Mouse (Mus musculus) embryonic facial prominence, embryonic 11.5 days (tissue): ENCODE results near the gene Arsa. TPM values are rescaled to one million over a fixed set of nuclear protein-coding genes. Genes with fewer than 3 reads are reported as not detected.

Experiments
- ATAC-seq: fragments of 200-750 bp; cut with Nextera tagmentation; replicated peaks from 2 replicates; pipeline ENCODE4 v1.8.0; 2017; ENCODE audit warnings: low read depth; ENCODE audit not compliant: insufficient number of reproducible peaks, low FRiP score, low TSS enrichment
- DNase-seq: peaks from one replicate; pipeline ENCODE4 v3.0.0-alpha.2; 2015; ENCODE audit warnings: low spot score
- H3K27ac ChIP-seq: fragments of 300-500 bp; sonication (generic); replicated peaks from 2 replicates; pipeline ENCODE4 v1.5.1; 2014; ENCODE audit warnings: mild to moderate bottlenecking, low read depth, low read length, control low read depth
- H3K27me3 ChIP-seq: fragments of 300-500 bp; sonication (generic); 2 replicates; pipeline ENCODE4 v1.6.1; 2014; ENCODE audit warnings: mild to moderate bottlenecking, low read length, moderate library complexity, mixed read lengths; ENCODE audit not compliant: control insufficient read depth, insufficient read depth
- H3K36me3 ChIP-seq: fragments of 300-500 bp; sonication (generic); replicated peaks from 2 replicates; pipeline ENCODE4 v1.6.1; 2014; ENCODE audit warnings: low read depth, mild to moderate bottlenecking, low read length, moderate library complexity, mixed read lengths; ENCODE audit not compliant: control insufficient read depth, insufficient read depth
- H3K4me1 ChIP-seq: fragments of 300-500 bp; sonication (generic); 2 replicates; pipeline ENCODE4 v1.6.1; 2014; ENCODE audit warnings: low read length, mixed read lengths; ENCODE audit not compliant: control insufficient read depth, insufficient read depth
- H3K4me2 ChIP-seq: fragments of 300-500 bp; sonication (generic); 2 replicates; pipeline ENCODE4 v1.6.1; 2014; ENCODE audit warnings: low read depth, mild to moderate bottlenecking, control low read depth, low read length, moderate library complexity
- H3K4me3 ChIP-seq: fragments of 300-500 bp; sonication (generic); 2 replicates; pipeline ENCODE4 v1.5.1; 2014; ENCODE audit warnings: low read depth, low read length, control low read depth
- H3K9ac ChIP-seq: fragments of 300-500 bp; sonication (generic); replicated peaks from 2 replicates; pipeline ENCODE4 v1.6.1; 2014; ENCODE audit warnings: mild to moderate bottlenecking, control low read depth, low read length
- H3K9me3 ChIP-seq: fragments of 300-500 bp; sonication (generic); replicated peaks from 2 replicates; pipeline ENCODE4 v1.6.1; 2016; ENCODE audit warnings: mild to moderate bottlenecking, low read length, inconsistent platforms, mixed read lengths; ENCODE audit not compliant: control insufficient read depth
- WGBS: fragments of 180-500 bp; shearing (Covaris S2); extraction: QIAGEN DNeasy Blood & Tissue Kit; methylation state at CpG from one replicate; pipeline ENCODE4 v1.1.7; 2014; 5-methylcytosine and 5-hydroxymethylcytosine counted together
- polyA plus RNA-seq: library from polyadenylated mRNA; unstranded; fragments of >200 nt; fragmentation: Nextera tagmentation; extraction: Ambion mirVana; gene quantifications from 2 replicates; pipeline ENCODE4 v1.2.1, GENCODE M21; 2014

The Arsa gene
- polyA plus RNA-seq, 1 experiment from 2014 or later = 7.5 TPM

DNA sequence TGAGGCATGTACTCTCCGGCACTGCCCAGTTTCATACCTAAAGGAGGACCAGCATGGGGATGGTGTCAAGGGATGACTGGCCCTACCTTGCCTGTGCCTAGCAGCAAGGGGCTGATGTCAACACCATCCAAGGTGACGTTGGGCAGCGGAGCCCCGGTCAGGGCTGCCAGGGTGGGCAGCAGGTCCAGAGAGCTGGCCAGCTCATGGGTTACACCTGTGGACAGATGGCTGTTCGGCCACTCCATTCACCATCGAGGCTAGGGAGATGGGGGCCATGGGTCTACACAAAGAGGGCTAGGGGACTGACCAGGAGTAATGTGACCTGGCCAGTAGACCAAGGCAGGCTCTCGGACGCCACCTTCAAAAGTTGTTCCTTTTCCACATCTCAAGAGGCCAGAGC lies 3.3 kb downstream of the Arsa start:
- no peak overlapping the region for H3K27ac ChIP-seq
- whole genome bisulfite sequencing = 92% methylated on average over 8 of the region's 8 CpGs
- ATAC-seq = no peak
- no peak overlapping the region for H3K9ac ChIP-seq
- H3K4me2 ChIP-seq = no peak overlapping the region
- no peaks in the 10 kb centered on the region for H3K4me1 ChIP-seq
- H3K9me3 ChIP-seq = no peaks in the 10 kb centered on the region
- no peak overlapping the region for H3K4me3 ChIP-seq
- H3K36me3 ChIP-seq = no peaks in the 10 kb centered on the region
- DNase-seq = no peak
- H3K27me3 ChIP-seq = no peaks in the 10 kb centered on the region

GRCm38 (mm10) chr15:89473370-89473769 lies 3.9 kb downstream of the Arsa start:
- 81% methylated on average over 9 of the region's 9 CpGs for WGBS

GRCm38 (mm10) chr15:89471476-89471875 lies 5.7 kb downstream of the Arsa start:
- 93% methylated on average over 4 of the region's 4 CpGs for WGBS
- H3K4me3 ChIP-seq = no peak overlapping the region
- H3K9me3 ChIP-seq = no peaks in the 10 kb centered on the region
- ATAC-seq (no peak), DNase-seq (no peak)
- no peaks in the 10 kb centered on the region for H3K36me3 ChIP-seq
- no peak overlapping the region for H3K9ac ChIP-seq
- H3K4me2 ChIP-seq = no peak overlapping the region
- H3K27me3 ChIP-seq = no peaks in the 10 kb centered on the region
- no peaks in the 10 kb centered on the region for H3K4me1 ChIP-seq
- H3K27ac ChIP-seq = no peak overlapping the region

More at GRCm38 (mm10) chr15:89473370-89473769, 3.9 kb downstream of the Arsa start:
- no peaks in the 10 kb centered on the region for H3K27me3 ChIP-seq
- H3K36me3 ChIP-seq = no peaks in the 10 kb centered on the region
- no peak overlapping the region for H3K4me3 ChIP-seq
- H3K27ac ChIP-seq = no peak overlapping the region
- no peak overlapping the region for H3K4me2 ChIP-seq
- H3K9ac ChIP-seq = no peak overlapping the region
- DNase-seq (no peak), ATAC-seq (no peak)
- no peaks in the 10 kb centered on the region for H3K9me3 ChIP-seq
- no peaks in the 10 kb centered on the region for H3K4me1 ChIP-seq

DNA sequence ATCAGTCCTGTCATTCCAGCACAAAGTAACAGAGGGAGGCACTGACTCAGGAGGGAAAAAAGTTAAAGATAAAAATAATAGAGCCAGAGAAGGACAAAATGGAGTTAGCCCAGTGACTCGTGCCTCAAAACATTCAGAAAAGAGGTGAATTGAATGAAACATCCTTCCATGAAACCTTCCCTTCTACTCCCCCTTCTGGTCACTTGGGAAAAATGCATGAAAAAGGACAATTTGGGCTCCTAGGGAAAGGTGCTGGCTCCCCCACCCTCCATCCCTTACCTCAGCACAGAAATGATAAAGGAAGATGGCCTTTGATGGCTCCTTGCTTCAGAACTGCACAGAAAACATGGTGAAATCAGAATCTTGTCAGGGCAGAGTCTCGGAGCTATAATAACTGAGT lies 8.6 kb downstream of the Arsa start:
- Histone ChIP-seq H3K9ac (no peak overlapping the region), H3K4me2 (no peak overlapping the region), H3K36me3 (no peaks in the 10 kb centered on the region), H3K27ac (no peak overlapping the region), H3K4me1 (no peaks in the 10 kb centered on the region), H3K4me3 (no peak overlapping the region), H3K9me3 (no peaks in the 10 kb centered on the region), H3K27me3 (no peaks in the 10 kb centered on the region)
- DNase-seq = peak; percentile 68
- ATAC-seq = no peak
- 34% methylated on average over 2 of the region's 2 CpGs for WGBS

GRCm38 (mm10) chr15:89465052-89465451 lies 12.2 kb downstream of the Arsa start:
- Histone ChIP-seq H3K4me3 (no peak overlapping the region), H3K4me1 (no peaks in the 10 kb centered on the region), H3K9ac (no peak overlapping the region), H3K9me3 (no peaks in the 10 kb centered on the region), H3K27ac (no peak overlapping the region), H3K4me2 (no peak overlapping the region), H3K27me3 (no peaks in the 10 kb centered on the region), H3K36me3 (no peaks in the 10 kb centered on the region)
- ATAC-seq (peak; percentile 42; the same call in 1 of the 2 replicates), DNase-seq (peak; percentile 22)
- WGBS = 18% methylated on average over 1 of the region's 1 CpGs

- no peaks in the 10 kb centered on the region for H3K27me3 ChIP-seq
- no peak overlapping the region for H3K4me3 ChIP-seq
- DNase-seq (peak; percentile 24), ATAC-seq (no peak)
- 58% methylated on average over 5 of the region's 5 CpGs for WGBS
- H3K27ac ChIP-seq = no peak overlapping the region
- no peaks in the 10 kb centered on the region for H3K9me3 ChIP-seq
- H3K9ac ChIP-seq = no peak overlapping the region
- no peak overlapping the region for H3K4me2 ChIP-seq
- H3K36me3 ChIP-seq = no peaks in the 10 kb centered on the region
- H3K4me1 ChIP-seq = no peaks in the 10 kb centered on the region
These were observed 13.6 kb downstream of the Arsa start for GRCm38 (mm10) chr15:89463334-89464235.

- H3K4me1 ChIP-seq = no peaks in the 10 kb centered on the region
These were observed 15.0 kb downstream of the Arsa start for GRCm38 (mm10) chr15:89462176-89462575.

DNA sequence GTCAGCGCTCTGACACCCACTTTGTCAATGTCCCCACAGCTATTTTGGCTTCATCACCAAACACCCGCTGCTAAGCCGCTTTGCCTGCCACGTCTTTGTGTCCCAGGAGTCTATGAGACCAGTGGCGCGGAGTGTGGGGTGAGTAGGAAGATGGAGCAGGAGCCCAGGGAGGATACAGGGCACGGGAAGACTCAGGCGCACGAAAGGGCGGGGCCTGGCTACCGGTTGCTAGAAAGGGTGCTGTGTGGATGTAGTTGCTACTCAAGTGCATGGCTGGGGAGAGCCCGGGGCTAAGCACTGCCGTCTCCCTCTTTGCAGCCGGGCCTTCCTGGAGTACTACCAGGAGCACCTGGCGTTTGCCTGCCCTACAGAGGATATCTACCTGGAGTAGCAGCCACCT lies 15.9 kb downstream of the Arsa start:
- Histone ChIP-seq H3K9ac (no peak overlapping the region), H3K27ac (no peak overlapping the region), H3K4me1 (no peaks in the 10 kb centered on the region), H3K27me3 (no peaks in the 10 kb centered on the region), H3K4me3 (no peak overlapping the region), H3K9me3 (no peaks in the 10 kb centered on the region), H3K36me3 (no peaks in the 10 kb centered on the region; the same call in 1 of the 2 replicates), H3K4me2 (no peak overlapping the region)
- no peak for ATAC-seq
- 81% methylated on average over 15 of the region's 15 CpGs for WGBS
- DNase-seq = no peak

More at GRCm38 (mm10) chr15:89462176-89462575, 15.0 kb downstream of the Arsa start:
- Histone ChIP-seq H3K4me2 (no peak overlapping the region), H3K27me3 (no peaks in the 10 kb centered on the region), H3K36me3 (no peaks in the 10 kb centered on the region), H3K27ac (no peak overlapping the region), H3K9me3 (no peaks in the 10 kb centered on the region), H3K4me3 (no peak overlapping the region), H3K9ac (no peak overlapping the region)
- DNase-seq = no peak
- 68% methylated on average over 7 of the region's 7 CpGs for WGBS
- ATAC-seq = no peak
